Mouse (Mus musculus) left cerebral cortex, postnatal 4 days (tissue): ENCODE data around the gene Ctnnb1. TPM values are rescaled to one million over a fixed set of nuclear protein-coding genes. Genes with fewer than 3 reads are reported as not detected.
"Not testable (repeated sequence)": the region's sequence is repeated elsewhere in the genome, so short reads cannot be mapped to it uniquely, and the experiment has no call there.

ENCODE experiments used
- DNase-seq: peaks from one replicate; pipeline ENCODE4 v3.0.0-alpha.2; 2022
- intact Hi-C: fragments of 180-260 bp; cut with DNase I; formaldehyde crosslinking; loops from one replicate; pipeline ENCODE4 v1.15.1; 2025
- total RNA-seq, 2 experiments: library from RNA; stranded (reverse); gene quantifications; 2 replicates each; pipeline ENCODE4 v1.2.3; 2021

Ctnnb1 gene
- 100 to 1,000 TPM; 697 to 735 TPM for total RNA-seq

GRCm38 (mm10) chr9:120929081-120929480 is at the start of gene Ctnnb1:
Gene Ctnnb1, plus strand, starts transcription at chr9:120929216.
- DNase-seq, result no peak
- intact Hi-C loops, result no loop called here

GRCm38 (mm10) chr9:120880286-120880685 is 48.7 kb upstream of the Ctnnb1 start:
- intact Hi-C loops, result no loop called here
- no peak for DNase-seq

- intact Hi-C loops, result no loop called here
- no peak for DNase-seq
These were observed 47.9 kb upstream of the Ctnnb1 start for GRCm38 (mm10) chr9:120881121-120881520.

- DNase-seq, result no peak
- intact Hi-C loops, result no loop called here
These were observed 47.2 kb upstream of the Ctnnb1 start for GRCm38 (mm10) chr9:120881839-120882238.

GRCm38 (mm10) chr9:120884726-120885125 is 44.3 kb upstream of the Ctnnb1 start:
- intact Hi-C loops, result no loop called here
- no peak for DNase-seq

- intact Hi-C loops, result no loop called here
- DNase-seq, result no peak
These were observed 41.4 kb upstream of the Ctnnb1 start for GRCm38 (mm10) chr9:120887631-120888030.

- DNase-seq, result no peak
- intact Hi-C loops, result no loop called here
These were observed 35.6 kb upstream of the Ctnnb1 start for GRCm38 (mm10) chr9:120893435-120893834.

- intact Hi-C loops, result no loop called here
- DNase-seq, result no peak
These were observed 35.0 kb upstream of the Ctnnb1 start for GRCm38 (mm10) chr9:120893971-120894370.

- intact Hi-C loops, result no loop called here
- DNase-seq, result no peak
These were observed 34.6 kb upstream of the Ctnnb1 start for GRCm38 (mm10) chr9:120894376-120894775.

- no peak for DNase-seq
- intact Hi-C loops, result no loop called here
These were observed 32.5 kb upstream of the Ctnnb1 start for GRCm38 (mm10) chr9:120896502-120896901.

GRCm38 (mm10) chr9:120897269-120897668 is 31.7 kb upstream of the Ctnnb1 start:
- intact Hi-C loops, result no loop called here
- no peak for DNase-seq

- DNase-seq, result no peak
- intact Hi-C loops, result no loop called here
These were observed 29.2 kb upstream of the Ctnnb1 start for GRCm38 (mm10) chr9:120899833-120900232.

- no peak for DNase-seq
- intact Hi-C loops, result no loop called here
These were observed 28.4 kb upstream of the Ctnnb1 start for GRCm38 (mm10) chr9:120900338-120901274.

- intact Hi-C loops, result no loop called here
- peak; percentile 42 for DNase-seq
These were observed 26.5 kb upstream of the Ctnnb1 start for GRCm38 (mm10) chr9:120902562-120902961.

- intact Hi-C loops, result no loop called here
- DNase-seq, result no peak
These were observed 20.6 kb upstream of the Ctnnb1 start for GRCm38 (mm10) chr9:120908461-120908860.

GRCm38 (mm10) chr9:120913152-120913551 is 15.9 kb upstream of the Ctnnb1 start:
- intact Hi-C loops, result no loop called here
- no peak for DNase-seq

GRCm38 (mm10) chr9:120914429-120914828 is 14.6 kb upstream of the Ctnnb1 start:
- intact Hi-C loops, result no loop called here
- DNase-seq, result no peak

GRCm38 (mm10) chr9:120914877-120915459 is 14.0 kb upstream of the Ctnnb1 start:
- no peak for DNase-seq
- intact Hi-C loops, result no loop called here

GRCm38 (mm10) chr9:120917619-120918018 is 11.4 kb upstream of the Ctnnb1 start:
- DNase-seq, intact Hi-C loops: not testable (repeated sequence)

GRCm38 (mm10) chr9:120918211-120918610 is 10.8 kb upstream of the Ctnnb1 start:
- no peak for DNase-seq
- intact Hi-C loops, result no loop called here

GRCm38 (mm10) chr9:120918642-120919041 is 10.4 kb upstream of the Ctnnb1 start:
- intact Hi-C loops, result no loop called here
- no peak for DNase-seq

- intact Hi-C loops, result no loop called here
- DNase-seq, result no peak
These were observed 9.9 kb upstream of the Ctnnb1 start for GRCm38 (mm10) chr9:120919130-120919529.
